Mouse (Mus musculus) heart, embryonic 11.5 days (tissue): Measurements from ENCODE around the gene Gucd1. TPM values are rescaled to one million over a fixed set of nuclear protein-coding genes. Genes with fewer than 3 reads are reported as not detected.

Experiments used
- ATAC-seq: fragments of 200-750 bp; cut with Nextera tagmentation; replicated peaks from 2 replicates; pipeline ENCODE4 v1.8.0; 2017; ENCODE audit warnings: moderate library complexity; ENCODE audit not compliant: insufficient number of reproducible peaks, low FRiP score, low TSS enrichment
- H3K27ac ChIP-seq: fragments of 300-500 bp; sonication (generic); 2 replicates; pipeline ENCODE4 v1.5.1; 2014; ENCODE audit warnings: mild to moderate bottlenecking, low read depth, low read length
- H3K27me3 ChIP-seq: fragments of 300-500 bp; sonication (generic); 2 replicates; pipeline ENCODE4 v1.6.1; 2014; ENCODE audit warnings: mild to moderate bottlenecking, low read length, mixed read lengths; ENCODE audit not compliant: control insufficient read depth, insufficient read depth
- H3K36me3 ChIP-seq: fragments of 300-500 bp; sonication (generic); 2 replicates; pipeline ENCODE4 v1.6.1; 2014; ENCODE audit warnings: mild to moderate bottlenecking, low read length, moderate library complexity, mixed read lengths; ENCODE audit not compliant: control insufficient read depth, insufficient read depth
- H3K4me1 ChIP-seq: fragments of 300-500 bp; sonication (generic); 2 replicates; pipeline ENCODE4 v1.6.1; 2014; ENCODE audit warnings: low read length; ENCODE audit not compliant: control insufficient read depth, insufficient read depth
- H3K4me2 ChIP-seq: fragments of 300-500 bp; sonication (generic); 2 replicates; pipeline ENCODE4 v1.6.1; 2014; ENCODE audit warnings: mild to moderate bottlenecking, moderate library complexity
- H3K4me3 ChIP-seq: fragments of 300-500 bp; sonication (generic); 2 replicates; pipeline ENCODE4 v1.5.1; 2014; ENCODE audit warnings: low read depth, low read length
- H3K9ac ChIP-seq: fragments of 300-500 bp; sonication (generic); 2 replicates; pipeline ENCODE4 v1.6.1; 2014; ENCODE audit warnings: mild to moderate bottlenecking, low read depth, low read length, moderate library complexity
- H3K9me3 ChIP-seq: fragments of 300-500 bp; sonication (generic); replicated peaks from 2 replicates; pipeline ENCODE4 v1.6.1; 2016; ENCODE audit warnings: low read length; ENCODE audit not compliant: control insufficient read depth
- WGBS: fragments of 180-500 bp; shearing (Covaris S2); extraction: QIAGEN DNeasy Blood & Tissue Kit; methylation state at CpG from one replicate; pipeline ENCODE4 v1.1.7; 2014; ENCODE audit not compliant: insufficient replicate concordance; 5-methylcytosine and 5-hydroxymethylcytosine counted together
- polyA plus RNA-seq: library from polyadenylated mRNA; unstranded; fragments of >200 nt; fragmentation: Nextera tagmentation; extraction: Ambion mirVana; gene quantifications from 2 replicates; pipeline ENCODE4 v1.2.1, GENCODE M21; 2014

Gucd1 gene
- polyA plus RNA-seq, 1 experiment from 2014 or later: 30.5 TPM

- ATAC-seq: no peak
- Histone ChIP-seq H3K4me2 (no peak overlapping the region), H3K27me3 (no peaks in the 10 kb centered on the region), H3K4me1 (peaks cover 49% of the 10 kb centered on the region), H3K27ac (no peak overlapping the region; the same call in 1 of the 2 replicates), H3K4me3 (no peak overlapping the region), H3K9ac (no peak overlapping the region), H3K9me3 (no peaks in the 10 kb centered on the region), H3K36me3 (no peaks in the 10 kb centered on the region)
- 53% methylated on average over 13 of the region's 13 CpGs for WGBS
Observed at GRCm38 (mm10) chr10:75446501-75447083, 71.2 kb downstream of the Gucd1 start.

- Histone ChIP-seq H3K9ac (no peak overlapping the region), H3K4me2 (no peak overlapping the region), H3K27ac (peak overlapping the region; percentile 35; the same call in 1 of the 2 replicates), H3K4me3 (no peak overlapping the region), H3K9me3 (no peaks in the 10 kb centered on the region), H3K27me3 (no peaks in the 10 kb centered on the region), H3K36me3 (no peaks in the 10 kb centered on the region), H3K4me1 (peaks cover 38% of the 10 kb centered on the region)
- no peak for ATAC-seq
- 43% methylated on average over 8 of the region's 8 CpGs for WGBS
Observed at GRCm38 (mm10) chr10:75445030-75445429, 72.7 kb downstream of the Gucd1 start.

GRCm38 (mm10) chr10:75444111-75444826, 73.5 kb downstream of the Gucd1 start:
- Histone ChIP-seq H3K4me1 (peaks cover 38% of the 10 kb centered on the region), H3K36me3 (no peaks in the 10 kb centered on the region), H3K4me2 (no peak overlapping the region), H3K4me3 (no peak overlapping the region), H3K27ac (no peak overlapping the region), H3K9ac (no peak overlapping the region), H3K27me3 (no peaks in the 10 kb centered on the region), H3K9me3 (no peaks in the 10 kb centered on the region)
- WGBS: 63% methylated on average over 19 of the region's 19 CpGs
- no peak for ATAC-seq

- 78% methylated on average over 4 of the region's 4 CpGs for WGBS
- Histone ChIP-seq H3K4me1 (peaks cover 31% of the 10 kb centered on the region), H3K4me3 (no peak overlapping the region), H3K9me3 (no peaks in the 10 kb centered on the region), H3K27ac (no peak overlapping the region), H3K36me3 (no peaks in the 10 kb centered on the region), H3K27me3 (no peaks in the 10 kb centered on the region), H3K9ac (no peak overlapping the region), H3K4me2 (no peak overlapping the region)
- ATAC-seq: no peak
Observed at GRCm38 (mm10) chr10:75443017-75443416, 74.8 kb downstream of the Gucd1 start.

- H3K4me2 ChIP-seq: no peak overlapping the region
- H3K9me3 ChIP-seq: no peaks in the 10 kb centered on the region
- H3K27ac ChIP-seq: no peak overlapping the region
- H3K36me3 ChIP-seq: no peaks in the 10 kb centered on the region
- H3K9ac ChIP-seq: no peak overlapping the region
- H3K4me3 ChIP-seq: no peak overlapping the region
- H3K4me1 ChIP-seq: peaks cover 32% of the 10 kb centered on the region
- WGBS: 44% methylated on average over 4 of the region's 4 CpGs
- ATAC-seq: no peak
- H3K27me3 ChIP-seq: no peaks in the 10 kb centered on the region
Observed at GRCm38 (mm10) chr10:75441800-75442199, 76.0 kb downstream of the Gucd1 start.

GRCm38 (mm10) chr10:75440756-75441155, 77.0 kb downstream of the Gucd1 start:
- Histone ChIP-seq H3K9ac (no peak overlapping the region), H3K4me2 (no peak overlapping the region), H3K4me1 (peaks cover 32% of the 10 kb centered on the region), H3K4me3 (no peak overlapping the region), H3K9me3 (no peaks in the 10 kb centered on the region), H3K27ac (no peak overlapping the region), H3K36me3 (no peaks in the 10 kb centered on the region), H3K27me3 (no peaks in the 10 kb centered on the region)
- no peak for ATAC-seq
- 88% methylated on average over 3 of the region's 3 CpGs for WGBS

GRCm38 (mm10) chr10:75439211-75439811, 78.5 kb downstream of the Gucd1 start:
- H3K9me3 ChIP-seq: no peaks in the 10 kb centered on the region
- WGBS: 48% methylated on average over 7 of the region's 7 CpGs
- ATAC-seq: no peak
- H3K4me1 ChIP-seq: peaks cover 20% of the 10 kb centered on the region
- H3K4me2 ChIP-seq: no peak overlapping the region
- no peaks in the 10 kb centered on the region for H3K27me3 ChIP-seq
- H3K27ac ChIP-seq: no peak overlapping the region
- no peak overlapping the region for H3K9ac ChIP-seq
- no peak overlapping the region for H3K4me3 ChIP-seq
- H3K36me3 ChIP-seq: no peaks in the 10 kb centered on the region

GRCm38 (mm10) chr10:75438132-75438810, 79.5 kb downstream of the Gucd1 start:
- Histone ChIP-seq H3K9me3 (no peaks in the 10 kb centered on the region), H3K4me3 (no peak overlapping the region), H3K4me1 (peaks cover 18% of the 10 kb centered on the region), H3K27me3 (no peaks in the 10 kb centered on the region), H3K27ac (peak overlapping the region; percentile 54; the same call in 1 of the 2 replicates), H3K36me3 (no peaks in the 10 kb centered on the region), H3K4me2 (no peak overlapping the region), H3K9ac (no peak overlapping the region)
- no peak; the same call in 1 of the 2 replicates for ATAC-seq
- 65% methylated on average over 13 of the region's 13 CpGs for WGBS
